Mouse (Mus musculus): Measurements from ENCODE around the gene Btbd9. TPM values are rescaled to one million over a fixed set of nuclear protein-coding genes. Genes with fewer than 3 reads are reported as not detected.

The Btbd9 gene
- total RNA-seq, 2 experiments from 2014 or later, result 22.1 to 40.5 TPM

- ATAC-seq (replicated peaks; ENCODE audit: poor library complexity, severe bottlenecking), result no peak
These were observed 85.7 kb downstream of the Btbd9 start for GRCm38 (mm10) chr17:30490601-30491000.

- no peak for ATAC-seq (replicated peaks; ENCODE audit: poor library complexity, severe bottlenecking)
These were observed 86.2 kb downstream of the Btbd9 start for GRCm38 (mm10) chr17:30490086-30490485.

- ATAC-seq (replicated peaks; ENCODE audit: poor library complexity, severe bottlenecking), result no peak
These were observed 86.7 kb downstream of the Btbd9 start for GRCm38 (mm10) chr17:30489629-30490028.

- ATAC-seq (replicated peaks; ENCODE audit: poor library complexity, severe bottlenecking), result no peak
These were observed 88.6 kb downstream of the Btbd9 start for GRCm38 (mm10) chr17:30487695-30488094.

- ATAC-seq (replicated peaks; ENCODE audit: poor library complexity, severe bottlenecking), result no peak
These were observed 91.0 kb downstream of the Btbd9 start for GRCm38 (mm10) chr17:30485067-30485854.

GRCm38 (mm10) chr17:30484446-30485066 lies 91.7 kb downstream of the Btbd9 start:
- no peak for ATAC-seq (replicated peaks; ENCODE audit: poor library complexity, severe bottlenecking)

- no peak for ATAC-seq (replicated peaks; ENCODE audit: poor library complexity, severe bottlenecking)
These were observed 94.5 kb downstream of the Btbd9 start for GRCm38 (mm10) chr17:30481766-30482165.

GRCm38 (mm10) chr17:30481341-30481740 lies 94.9 kb downstream of the Btbd9 start:
- ATAC-seq (replicated peaks; ENCODE audit: poor library complexity, severe bottlenecking), result no peak

GRCm38 (mm10) chr17:30480381-30480780 lies 95.9 kb downstream of the Btbd9 start:
- ATAC-seq (replicated peaks; ENCODE audit: poor library complexity, severe bottlenecking), result no peak

- ATAC-seq (replicated peaks; ENCODE audit: poor library complexity, severe bottlenecking), result no peak
These were observed 98.1 kb downstream of the Btbd9 start for GRCm38 (mm10) chr17:30478181-30478580.

GRCm38 (mm10) chr17:30474561-30474960 lies 101.7 kb downstream of the Btbd9 start:
- ATAC-seq (replicated peaks; ENCODE audit: poor library complexity, severe bottlenecking), result no peak

- no peak for ATAC-seq (replicated peaks; ENCODE audit: poor library complexity, severe bottlenecking)
These were observed 103.5 kb downstream of the Btbd9 start for GRCm38 (mm10) chr17:30472776-30473175.

- ATAC-seq (replicated peaks; ENCODE audit: poor library complexity, severe bottlenecking), result no peak
These were observed 104.8 kb downstream of the Btbd9 start for GRCm38 (mm10) chr17:30471512-30471911.

- ATAC-seq (replicated peaks; ENCODE audit: poor library complexity, severe bottlenecking), result no peak
These were observed 105.5 kb downstream of the Btbd9 start for GRCm38 (mm10) chr17:30470790-30471189.

- ATAC-seq (replicated peaks; ENCODE audit: poor library complexity, severe bottlenecking), result no peak
These were observed 106.0 kb downstream of the Btbd9 start for GRCm38 (mm10) chr17:30470286-30470685.

- no peak for ATAC-seq (replicated peaks; ENCODE audit: poor library complexity, severe bottlenecking)
These were observed 106.7 kb downstream of the Btbd9 start for GRCm38 (mm10) chr17:30469511-30470076.

GRCm38 (mm10) chr17:30468368-30468767 lies 107.9 kb downstream of the Btbd9 start:
- no peak for ATAC-seq (replicated peaks; ENCODE audit: poor library complexity, severe bottlenecking)

GRCm38 (mm10) chr17:30467566-30468213 lies 108.6 kb downstream of the Btbd9 start:
- ATAC-seq (replicated peaks; ENCODE audit: poor library complexity, severe bottlenecking), result no peak

GRCm38 (mm10) chr17:30465060-30465762 lies 111.1 kb downstream of the Btbd9 start:
- ATAC-seq (replicated peaks; ENCODE audit: poor library complexity, severe bottlenecking), result no peak

- no peak for ATAC-seq (replicated peaks; ENCODE audit: poor library complexity, severe bottlenecking)
These were observed 112.0 kb downstream of the Btbd9 start for GRCm38 (mm10) chr17:30464240-30464745.
